Mouse (Mus musculus): ENCODE measurements around the gene Polrmt. TPM values are rescaled to one million over a fixed set of nuclear protein-coding genes. Genes with fewer than 3 reads are reported as not detected.

Gene Polrmt
- polyA plus RNA-seq, 1 experiment from 2014 or later, result 63.8 TPM

GRCm38 (mm10) chr10:79788386-79789158 lies 42.2 kb upstream of the Polrmt start:
- ATAC-seq (ENCODE audit: low FRiP score, low TSS enrichment), result no peak
- H3K36me3 ChIP-seq (ENCODE audit: insufficient read depth, low read length), result no peaks in the 10 kb centered on the region
- no peaks in the 10 kb centered on the region for H3K27me3 ChIP-seq (ENCODE audit: insufficient read depth, low read length)
- H3K4me2 ChIP-seq (replicated peaks; ENCODE audit: low read depth, low read length), result no peak overlapping the region
- H3K9me3 ChIP-seq (ENCODE audit: low read length), result no peaks in the 10 kb centered on the region
- no peak overlapping the region for H3K4me3 ChIP-seq (ENCODE audit: low read length)
- peaks cover 7% of the 10 kb centered on the region for H3K4me1 ChIP-seq (ENCODE audit: insufficient read depth, low read length)
- 32% methylated on average over 7 of the region's 7 CpGs for WGBS
- H3K9ac ChIP-seq (replicated peaks; ENCODE audit: low read length), result no peak overlapping the region
- no peak overlapping the region for H3K27ac ChIP-seq (ENCODE audit: low read length)

- peaks cover 18% of the 10 kb centered on the region for H3K4me1 ChIP-seq (ENCODE audit: insufficient read depth, low read length)
- H3K4me3 ChIP-seq (ENCODE audit: low read length), result no peak overlapping the region
- no peaks in the 10 kb centered on the region; the same call in 1 of the 2 replicates for H3K27me3 ChIP-seq (ENCODE audit: insufficient read depth, low read length)
- H3K4me2 ChIP-seq (replicated peaks; ENCODE audit: low read depth, low read length), result no peak overlapping the region
- no peak overlapping the region for H3K9ac ChIP-seq (replicated peaks; ENCODE audit: low read length)
- H3K9me3 ChIP-seq (ENCODE audit: low read length), result no peaks in the 10 kb centered on the region
- no peak for ATAC-seq (ENCODE audit: low FRiP score, low TSS enrichment)
- H3K36me3 ChIP-seq (ENCODE audit: insufficient read depth, low read length), result no peaks in the 10 kb centered on the region
- H3K27ac ChIP-seq (ENCODE audit: low read length), result no peak overlapping the region
- WGBS, result 42% methylated on average over 27 of the region's 27 CpGs
These were observed 37.8 kb upstream of the Polrmt start for GRCm38 (mm10) chr10:79783920-79784800.

DNA sequence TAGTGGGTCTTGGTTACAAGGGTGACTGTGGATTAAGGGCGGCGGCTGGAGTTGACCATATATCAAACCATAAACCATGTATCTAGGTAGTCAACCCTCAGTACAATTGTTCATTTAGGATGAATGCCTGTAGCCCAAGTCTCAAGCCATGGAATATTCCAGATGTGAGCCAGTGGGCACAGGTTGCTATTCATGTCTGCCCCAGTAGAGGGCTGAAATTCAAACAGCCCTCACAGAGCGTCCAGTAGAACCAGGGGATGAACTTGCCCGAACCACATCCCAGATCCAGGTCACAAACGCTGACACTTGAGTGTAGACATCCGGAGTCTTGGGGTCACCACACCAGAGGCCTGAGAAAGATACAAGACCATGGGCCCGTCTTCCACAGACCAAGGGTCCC lies 36.7 kb upstream of the Polrmt start:
- Histone ChIP-seq H3K4me3 (ENCODE audit: low read length) (no peak overlapping the region), H3K27me3 (ENCODE audit: insufficient read depth, low read length) (no peaks in the 10 kb centered on the region; the same call in 1 of the 2 replicates), H3K4me1 (ENCODE audit: insufficient read depth, low read length) (peaks cover 29% of the 10 kb centered on the region), H3K9me3 (ENCODE audit: low read length) (no peaks in the 10 kb centered on the region), H3K27ac (ENCODE audit: low read length) (no peak overlapping the region), H3K36me3 (ENCODE audit: insufficient read depth, low read length) (no peaks in the 10 kb centered on the region), H3K4me2 (replicated peaks; ENCODE audit: low read depth, low read length) (no peak overlapping the region), H3K9ac (replicated peaks; ENCODE audit: low read length) (no peak overlapping the region)
- ATAC-seq (ENCODE audit: low FRiP score, low TSS enrichment), result no peak
- WGBS, result 57% methylated on average over 7 of the region's 7 CpGs

GRCm38 (mm10) chr10:79781956-79782355 lies 35.6 kb upstream of the Polrmt start:
- no peak overlapping the region for H3K27ac ChIP-seq (ENCODE audit: low read length)
- no peak overlapping the region for H3K4me2 ChIP-seq (replicated peaks; ENCODE audit: low read depth, low read length)
- no peak for ATAC-seq (ENCODE audit: low FRiP score, low TSS enrichment)
- no peaks in the 10 kb centered on the region; the same call in 1 of the 2 replicates for H3K27me3 ChIP-seq (ENCODE audit: insufficient read depth, low read length)
- peaks cover 39% of the 10 kb centered on the region for H3K4me1 ChIP-seq (ENCODE audit: insufficient read depth, low read length)
- no peaks in the 10 kb centered on the region for H3K9me3 ChIP-seq (ENCODE audit: low read length)
- no peak overlapping the region for H3K9ac ChIP-seq (replicated peaks; ENCODE audit: low read length)
- 50% methylated on average over 5 of the region's 5 CpGs for WGBS
- H3K4me3 ChIP-seq (ENCODE audit: low read length), result no peak overlapping the region
- H3K36me3 ChIP-seq (ENCODE audit: insufficient read depth, low read length), result no peaks in the 10 kb centered on the region

DNA sequence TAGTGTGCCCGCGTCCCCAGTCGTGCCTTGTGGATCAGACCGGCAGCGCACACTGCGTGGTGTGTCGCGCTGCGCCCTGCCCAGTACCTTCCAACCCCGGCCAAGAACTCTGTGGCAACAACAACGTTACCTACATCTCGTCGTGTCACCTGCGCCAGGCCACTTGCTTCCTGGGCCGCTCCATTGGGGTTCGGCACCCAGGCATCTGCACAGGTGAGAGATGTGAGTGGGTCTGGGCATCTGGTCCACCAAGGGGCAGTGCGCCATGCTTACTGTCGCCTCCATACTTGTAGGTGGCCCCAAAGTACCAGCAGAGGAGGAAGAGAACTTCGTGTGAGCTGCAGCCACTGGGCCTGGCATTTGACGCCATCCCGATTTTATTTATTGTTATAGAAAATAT lies 34.8 kb upstream of the Polrmt start:
- Histone ChIP-seq H3K27me3 (ENCODE audit: insufficient read depth, low read length) (no peaks in the 10 kb centered on the region; the same call in none of the 2 replicates), H3K4me2 (replicated peaks; ENCODE audit: low read depth, low read length) (peak overlapping the region; percentile 94), H3K4me3 (ENCODE audit: low read length) (peak overlapping the region; percentile 55), H3K36me3 (ENCODE audit: insufficient read depth, low read length) (no peaks in the 10 kb centered on the region), H3K9me3 (ENCODE audit: low read length) (no peaks in the 10 kb centered on the region), H3K4me1 (ENCODE audit: insufficient read depth, low read length) (peaks cover 42% of the 10 kb centered on the region), H3K27ac (ENCODE audit: low read length) (no peak overlapping the region), H3K9ac (replicated peaks; ENCODE audit: low read length) (peak overlapping the region; percentile 17; the same call in 1 of the 2 replicates)
- 30% methylated on average over 21 of the region's 21 CpGs for WGBS
- no peak for ATAC-seq (ENCODE audit: low FRiP score, low TSS enrichment)

DNA sequence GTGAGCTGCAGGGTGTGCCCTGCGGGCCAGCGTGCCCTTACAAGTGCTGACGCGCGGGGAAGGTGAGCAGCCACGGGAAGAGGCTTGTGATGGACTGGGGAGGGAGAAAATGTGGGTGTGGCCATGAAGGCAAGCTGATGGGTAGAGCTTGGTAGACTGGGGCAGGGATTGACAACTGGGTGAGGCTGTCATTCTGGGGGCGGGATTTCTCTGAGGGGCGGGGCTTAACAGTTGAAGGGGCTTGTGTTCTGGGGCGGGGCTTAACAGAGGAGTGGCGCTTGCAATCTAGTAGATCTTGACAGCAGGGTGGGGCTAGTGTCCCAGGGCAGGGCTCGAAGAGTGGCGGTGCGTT lies 34.3 kb upstream of the Polrmt start:
- Histone ChIP-seq H3K9me3 (ENCODE audit: low read length) (no peaks in the 10 kb centered on the region), H3K27ac (ENCODE audit: low read length) (peak overlapping the region; percentile 70), H3K4me2 (replicated peaks; ENCODE audit: low read depth, low read length) (peak overlapping the region; percentile 94), H3K27me3 (ENCODE audit: insufficient read depth, low read length) (no peaks in the 10 kb centered on the region; the same call in none of the 2 replicates), H3K36me3 (ENCODE audit: insufficient read depth, low read length) (no peaks in the 10 kb centered on the region), H3K4me3 (ENCODE audit: low read length) (peak overlapping the region; percentile 55), H3K9ac (replicated peaks; ENCODE audit: low read length) (peak overlapping the region; percentile 48; the same call in 1 of the 2 replicates), H3K4me1 (ENCODE audit: insufficient read depth, low read length) (peaks cover 42% of the 10 kb centered on the region)
- no peak; the same call in none of the 2 replicates for ATAC-seq (ENCODE audit: low FRiP score, low TSS enrichment)
- under 1% methylated on average over 13 of the region's 13 CpGs for WGBS

DNA sequence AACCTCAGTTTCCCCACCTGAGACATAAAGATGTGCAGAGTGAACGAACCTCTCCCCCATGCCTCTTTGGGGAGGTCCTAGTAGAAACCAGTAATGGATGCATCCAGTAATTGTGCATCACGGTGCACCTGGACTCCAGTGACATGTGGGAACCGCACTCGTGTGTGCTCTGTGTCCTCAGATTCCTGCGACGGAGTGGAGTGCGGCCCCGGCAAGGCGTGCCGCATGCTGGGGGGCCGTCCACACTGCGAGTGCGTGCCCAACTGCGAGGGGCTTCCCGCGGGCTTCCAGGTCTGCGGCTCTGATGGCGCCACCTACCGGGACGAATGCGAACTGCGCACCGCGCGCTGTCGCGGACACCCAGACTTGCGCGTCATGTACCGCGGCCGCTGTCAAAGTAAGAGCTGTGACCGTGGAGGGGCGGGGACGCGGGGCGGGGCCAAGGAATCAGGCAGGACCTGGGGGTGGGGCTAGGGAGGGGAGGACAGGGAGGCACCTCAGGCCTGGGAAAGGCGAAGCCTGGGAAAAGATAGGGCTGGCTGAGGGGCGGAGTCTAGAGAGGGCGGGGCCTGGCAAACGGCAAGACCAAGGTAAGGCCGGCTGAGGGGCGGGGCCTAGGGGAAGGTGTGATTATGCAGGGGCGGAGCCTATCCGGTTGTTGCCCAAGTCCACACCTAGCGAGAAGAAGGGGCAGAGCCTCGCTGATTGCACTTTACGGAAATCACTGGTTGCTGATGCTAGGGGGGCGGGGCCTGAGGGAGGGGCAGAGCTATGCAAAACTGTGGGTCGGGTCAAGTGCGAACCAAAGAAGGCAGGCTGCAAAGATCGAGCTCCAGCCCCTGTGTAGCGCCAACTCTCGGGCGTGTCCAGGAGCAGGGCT lies 33.6 kb upstream of the Polrmt start:
- Histone ChIP-seq H3K36me3 (ENCODE audit: insufficient read depth, low read length) (no peaks in the 10 kb centered on the region), H3K27ac (ENCODE audit: low read length) (peak overlapping the region; percentile 70), H3K4me3 (ENCODE audit: low read length) (peak overlapping the region; percentile 55), H3K9me3 (ENCODE audit: low read length) (peaks cover 2% of the 10 kb centered on the region; the same call in 1 of the 2 replicates), H3K4me2 (replicated peaks; ENCODE audit: low read depth, low read length) (peak overlapping the region; percentile 94), H3K27me3 (ENCODE audit: insufficient read depth, low read length) (no peaks in the 10 kb centered on the region; the same call in none of the 2 replicates), H3K4me1 (ENCODE audit: insufficient read depth, low read length) (peaks cover 42% of the 10 kb centered on the region), H3K9ac (replicated peaks; ENCODE audit: low read length) (peak overlapping the region; percentile 51; the same call in 1 of the 2 replicates)
- peak; percentile 92 for ATAC-seq (ENCODE audit: low FRiP score, low TSS enrichment)
- 1% methylated on average over 55 of the region's 55 CpGs for WGBS

GRCm38 (mm10) chr10:79779193-79779592 lies 32.8 kb upstream of the Polrmt start:
- ATAC-seq (ENCODE audit: low FRiP score, low TSS enrichment), result no peak
- peak overlapping the region; percentile 16; the same call in 1 of the 2 replicates for H3K27ac ChIP-seq (ENCODE audit: low read length)
- H3K4me2 ChIP-seq (replicated peaks; ENCODE audit: low read depth, low read length), result no peak overlapping the region; the same call in 1 of the 2 replicates
- no peak overlapping the region for H3K4me3 ChIP-seq (ENCODE audit: low read length)
- H3K27me3 ChIP-seq (ENCODE audit: insufficient read depth, low read length), result no peaks in the 10 kb centered on the region; the same call in none of the 2 replicates
- WGBS, result 19% methylated on average over 2 of the region's 2 CpGs
- peaks cover 5% of the 10 kb centered on the region; the same call in 1 of the 2 replicates for H3K9me3 ChIP-seq (ENCODE audit: low read length)
- peaks cover 42% of the 10 kb centered on the region for H3K4me1 ChIP-seq (ENCODE audit: insufficient read depth, low read length)
- H3K36me3 ChIP-seq (ENCODE audit: insufficient read depth, low read length), result no peaks in the 10 kb centered on the region
- H3K9ac ChIP-seq (replicated peaks; ENCODE audit: low read length), result 0 out of 2 replicates have a peak overlapping the region, but pooled peaks have one; percentile 13

DNA sequence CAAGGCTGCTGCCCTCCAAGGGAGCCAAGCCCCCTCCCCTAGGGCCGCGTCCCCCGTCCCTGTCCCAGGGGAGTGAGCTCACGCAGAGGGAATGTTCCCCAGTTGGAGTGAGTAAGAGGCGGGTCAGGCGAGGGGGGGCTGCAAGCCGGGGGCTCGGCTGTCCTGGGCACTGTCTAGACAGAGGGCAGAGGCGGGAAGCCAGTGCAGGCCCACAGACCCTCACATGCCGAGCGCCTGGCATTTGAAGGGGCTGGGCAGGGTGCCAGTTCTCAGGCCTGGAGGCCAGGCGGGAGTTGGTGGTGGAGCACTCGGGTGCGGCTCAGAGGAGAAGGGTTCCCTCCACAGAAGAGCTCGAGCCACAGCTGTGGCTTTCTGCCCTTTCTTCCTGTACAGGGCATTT lies 31.6 kb upstream of the Polrmt start:
- WGBS, result 8% methylated on average over 15 of the region's 15 CpGs
- ATAC-seq (ENCODE audit: low FRiP score, low TSS enrichment), result 0 out of 2 replicates have a peak, but pooled peaks have one; percentile 10
- peak overlapping the region; percentile 55 for H3K9ac ChIP-seq (replicated peaks; ENCODE audit: low read length)

More for the DNA sequence above, 31.6 kb upstream of the Polrmt start:
- Histone ChIP-seq H3K9me3 (ENCODE audit: low read length) (peaks cover 5% of the 10 kb centered on the region; the same call in 1 of the 2 replicates), H3K4me1 (ENCODE audit: insufficient read depth, low read length) (peaks cover 42% of the 10 kb centered on the region), H3K27me3 (ENCODE audit: insufficient read depth, low read length) (no peaks in the 10 kb centered on the region; the same call in none of the 2 replicates), H3K4me3 (ENCODE audit: low read length) (peak overlapping the region; percentile 59), H3K27ac (ENCODE audit: low read length) (peak overlapping the region; percentile 54; the same call in 1 of the 2 replicates), H3K4me2 (replicated peaks; ENCODE audit: low read depth, low read length) (peak overlapping the region; percentile 79), H3K36me3 (ENCODE audit: insufficient read depth, low read length) (no peaks in the 10 kb centered on the region)

Data from kidney, embryonic 16.5 days (tissue).